Mouse (Mus musculus) CH12.LX (cell line): ENCODE results near the gene Rgs12.

Experiments used
- CHD1 ChIP-seq: IDR thresholded peaks from 2 replicates; pipeline ENCODE4 v1.6.1; 2012; ENCODE audit warnings: low read depth, low read length, improper control_type of control experiment, inconsistent platforms
- CTCF ChIP-seq, 2 experiments: IDR thresholded peaks in 1 of 2; conservative IDR thresholded peaks in 1 of 2; 2 replicates each; pipeline ENCODE4 v1.5.1; 2011 to 2012; ENCODE audit warnings: low read depth in 2 of 2, low read length in 2 of 2, improper control_type of control experiment in 1 of 2, inconsistent platforms in 1 of 2, mild to moderate bottlenecking in 1 of 2, moderate library complexity in 1 of 2
- E2F4 ChIP-seq: IDR thresholded peaks from 2 replicates; pipeline ENCODE4 v1.6.1; 2011; ENCODE audit warnings: low read depth, low read length, improper control_type of control experiment; ENCODE audit not compliant: insufficient replicate concordance
- JUND ChIP-seq: conservative IDR thresholded peaks from 2 replicates; pipeline ENCODE4 v1.6.1; 2011; ENCODE audit warnings: low read depth, low read length, improper control_type of control experiment
- KAT2A ChIP-seq: IDR thresholded peaks from 2 replicates; pipeline ENCODE4 v1.6.1; 2012; ENCODE audit warnings: low read length, improper control_type of control experiment, inconsistent platforms; ENCODE audit not compliant: insufficient replicate concordance
- MAX ChIP-seq: IDR thresholded peaks from 2 replicates; pipeline ENCODE4 v1.6.1; 2011; ENCODE audit warnings: low read length, improper control_type of control experiment
- NELFE ChIP-seq: IDR thresholded peaks from 2 replicates; pipeline ENCODE4 v1.6.1; 2011; ENCODE audit warnings: low read depth, low read length, improper control_type of control experiment
- POLR2A ChIP-seq: IDR thresholded peaks from 2 replicates; pipeline ENCODE4 v1.6.1; 2011; ENCODE audit warnings: low read depth, mild to moderate bottlenecking, improper control_type of control experiment, low read length
- TCF12 ChIP-seq: IDR thresholded peaks from 2 replicates; pipeline ENCODE4 v1.6.1; 2014; ENCODE audit warnings: low read depth, mild to moderate bottlenecking, inconsistent platforms, low read length, improper control_type of control experiment
- USF2 ChIP-seq: conservative IDR thresholded peaks from 2 replicates; pipeline ENCODE4 v1.6.1; 2011; ENCODE audit warnings: low read depth, low read length, improper control_type of control experiment

GRCm38 (mm10) chr5:34976540-34977292 lies 27.5 kb downstream of the Rgs12 start:
- TF ChIP-seq CTCF (conservative IDR thresholded peaks at IDR 0.05 in 1 of 2, IDR thresholded peaks at IDR 0.05 in 1 of 2; ENCODE audit: low read depth in 2 of 2, low read length in 2 of 2) (no peak), CHD1 (no peak), E2F4 (no peak), TCF12 (no peak), KAT2A (no peak), MAX (no peak), POLR2A (no peak), JUND (no peak), NELFE (no peak), USF2 (no peak)
